Mouse (Mus musculus): ENCODE data around the gene Ugt1a10. TPM values are rescaled to one million over a fixed set of nuclear protein-coding genes. Genes with fewer than 3 reads are reported as not detected.
"Not testable (repeated sequence)": the region's sequence is repeated elsewhere in the genome, so short reads cannot be mapped to it uniquely, and the experiment has no call there.

The Ugt1a10 gene
- total and polyA plus RNA-seq, 3 experiments = not detected

DNA sequence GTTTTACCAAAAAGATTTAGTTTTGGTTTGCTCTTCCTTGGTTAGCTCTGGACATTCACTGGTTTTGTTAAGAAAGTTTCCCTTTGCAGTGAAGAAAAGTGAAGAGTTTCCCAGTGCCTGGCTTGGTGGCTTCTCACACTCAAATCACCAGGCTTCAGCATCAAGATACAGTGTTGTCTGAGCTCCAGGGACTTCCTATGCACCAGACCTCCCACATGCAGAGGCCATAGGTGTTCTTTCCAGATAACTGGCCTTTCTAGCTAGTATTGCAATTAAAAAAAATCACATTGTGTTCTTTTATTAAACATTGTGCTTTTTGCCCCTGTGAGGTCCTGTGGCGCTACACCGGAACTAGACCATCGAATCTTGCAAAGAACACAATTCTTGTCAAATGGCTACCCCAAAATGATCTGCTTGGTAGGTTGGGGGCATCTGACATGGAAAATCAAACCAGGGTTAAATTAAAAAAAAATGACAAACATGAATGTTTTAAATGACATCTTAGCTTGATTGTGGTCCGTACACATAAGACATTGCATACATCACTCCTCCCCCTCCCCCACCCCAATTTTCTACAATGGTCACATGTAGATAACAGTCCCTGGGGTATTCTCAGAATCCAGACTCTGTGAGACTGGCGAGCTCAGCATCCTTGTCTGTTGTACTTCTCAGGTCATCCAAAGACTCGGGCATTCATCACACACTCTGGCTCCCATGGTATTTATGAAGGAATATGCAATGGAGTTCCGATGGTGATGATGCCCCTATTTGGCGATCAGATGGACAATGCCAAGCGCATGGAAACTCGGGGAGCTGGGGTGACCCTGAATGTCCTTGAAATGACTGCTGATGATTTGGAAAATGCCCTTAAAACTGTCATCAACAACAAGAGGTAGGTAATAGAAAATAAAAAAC lies 160.5 kb downstream of the Ugt1a10 start:
- DNase-seq = no peak

DNA sequence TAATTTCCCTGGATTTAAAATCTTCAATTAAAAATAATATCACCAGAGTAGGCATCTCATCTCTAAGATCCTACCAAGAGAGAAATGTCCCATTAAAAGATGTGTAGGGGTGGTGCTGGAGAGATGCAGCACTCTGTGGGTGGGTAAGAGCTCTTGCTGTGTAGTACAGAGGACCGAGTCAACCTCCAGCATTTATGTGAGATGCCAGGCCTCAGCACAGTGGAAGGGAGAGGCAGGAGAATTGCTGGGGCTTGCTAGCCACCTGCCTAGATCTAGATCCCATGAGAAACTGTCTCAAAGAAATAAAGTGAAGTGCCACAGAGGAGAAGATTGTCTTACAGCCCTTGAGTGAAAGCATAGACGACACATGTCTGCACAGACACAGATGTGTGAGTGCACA lies 161.4 kb downstream of the Ugt1a10 start:
- no peak for DNase-seq

DNA sequence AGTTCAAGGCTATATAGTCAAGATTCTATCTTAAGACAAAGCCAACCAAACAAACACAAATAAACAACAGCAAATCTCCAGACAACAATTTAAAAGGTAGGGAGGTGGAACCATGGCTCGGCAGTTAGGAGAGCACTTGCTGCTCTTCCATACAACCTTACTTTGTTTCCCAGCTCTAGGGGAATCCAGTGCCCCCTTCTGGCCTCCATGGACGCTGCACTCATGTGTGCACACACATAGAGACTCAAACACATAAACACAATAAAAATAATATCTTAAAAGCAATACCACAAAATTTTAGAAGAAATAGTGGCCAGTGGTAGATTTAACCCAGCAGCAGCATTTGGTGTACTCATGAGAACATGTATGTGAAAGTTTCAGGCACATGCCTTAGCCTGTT lies 162.0 kb downstream of the Ugt1a10 start:
- DNase-seq = no peak

DNA sequence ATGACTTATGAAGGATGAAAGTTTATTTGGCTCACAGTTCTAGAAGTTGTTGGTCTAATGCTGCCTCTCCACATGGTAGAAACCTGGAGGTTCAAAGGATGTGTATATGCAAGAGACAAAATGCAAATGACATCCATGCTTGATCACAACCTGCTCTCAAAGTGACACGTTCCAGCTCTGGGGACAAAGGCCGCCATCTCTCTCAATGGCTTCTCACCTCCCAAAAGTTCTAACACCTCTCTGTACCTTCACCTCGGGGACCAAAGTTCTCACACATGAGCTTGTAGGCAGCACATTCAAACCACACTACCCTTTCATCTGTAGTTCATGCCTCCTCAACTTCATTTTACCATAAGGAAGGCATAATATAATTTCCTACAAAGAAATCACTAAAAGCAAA lies 162.4 kb downstream of the Ugt1a10 start:
- no peak for DNase-seq

DNA sequence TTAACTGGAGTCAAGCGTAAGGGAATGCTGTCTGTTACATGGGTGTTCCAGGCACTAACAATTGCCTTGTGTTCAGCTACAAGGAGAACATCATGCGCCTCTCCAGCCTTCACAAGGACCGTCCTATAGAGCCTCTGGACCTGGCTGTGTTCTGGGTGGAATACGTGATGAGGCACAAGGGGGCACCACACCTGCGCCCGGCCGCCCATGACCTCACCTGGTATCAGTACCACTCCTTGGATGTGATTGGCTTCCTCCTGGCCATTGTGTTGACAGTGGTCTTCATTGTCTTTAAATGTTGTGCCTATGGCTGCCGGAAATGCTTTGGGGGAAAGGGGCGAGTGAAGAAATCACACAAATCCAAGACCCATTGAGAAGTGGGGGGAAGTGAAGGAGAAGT lies 162.9 kb downstream of the Ugt1a10 start:
- no peak for DNase-seq

DNA sequence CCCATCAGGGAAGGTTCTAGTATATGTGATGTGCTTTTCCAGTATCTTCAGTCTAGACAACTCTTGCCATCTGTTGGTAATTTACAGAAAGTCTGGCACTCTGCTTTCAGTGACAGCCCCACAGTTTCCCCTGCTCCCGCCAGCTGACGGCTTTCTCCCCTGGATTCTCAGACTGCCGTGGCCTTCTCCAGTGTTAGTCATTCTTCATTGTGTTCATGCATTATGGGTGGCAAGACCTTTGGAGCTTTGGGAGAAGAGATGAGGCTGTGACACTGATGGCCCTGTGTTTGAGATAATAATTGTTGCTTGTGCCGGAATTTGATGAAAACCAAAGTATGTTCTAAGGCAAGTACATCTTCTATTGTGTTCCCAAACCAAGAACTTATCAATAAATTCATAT lies 163.4 kb downstream of the Ugt1a10 start:
- no peak for DNase-seq

DNA sequence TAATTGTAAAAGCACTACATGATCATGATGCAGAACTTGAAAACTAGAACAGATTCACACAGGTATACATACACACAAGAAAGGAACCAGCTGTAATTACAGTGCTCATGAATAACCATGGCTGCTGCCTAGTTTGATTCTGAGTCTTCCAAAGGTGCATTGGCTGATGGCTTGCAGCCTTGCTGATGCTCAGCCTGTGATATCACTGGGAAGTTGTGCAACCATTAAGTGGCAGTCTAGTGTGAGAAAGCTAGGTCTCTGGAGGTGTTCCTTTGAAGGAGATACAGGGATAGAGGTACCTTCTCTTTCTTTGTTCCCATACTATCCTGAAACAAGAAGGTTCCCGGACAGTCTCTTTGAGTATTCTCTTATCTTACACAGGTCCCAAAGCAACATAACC lies 163.9 kb downstream of the Ugt1a10 start:
- no peak for DNase-seq

DNA sequence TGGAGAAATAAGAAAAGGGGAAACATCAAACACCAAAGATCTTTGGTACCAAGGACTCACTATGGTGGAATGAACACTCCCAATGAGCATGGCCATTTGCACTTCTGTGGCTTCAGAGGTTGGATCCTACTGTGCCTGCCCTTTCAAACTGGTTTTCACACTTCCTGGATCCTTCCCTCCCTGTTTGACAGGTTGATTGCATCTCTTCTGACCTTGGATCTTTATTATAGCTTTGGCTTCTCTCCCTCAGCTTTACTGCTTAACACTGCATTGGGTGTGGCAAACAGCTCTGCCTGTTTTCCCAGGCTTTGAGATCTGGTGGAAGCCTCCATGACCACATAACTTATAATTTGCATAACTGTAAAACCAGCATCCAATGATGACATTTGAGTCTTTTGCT lies 165.1 kb downstream of the Ugt1a10 start:
- no peak for DNase-seq

DNA sequence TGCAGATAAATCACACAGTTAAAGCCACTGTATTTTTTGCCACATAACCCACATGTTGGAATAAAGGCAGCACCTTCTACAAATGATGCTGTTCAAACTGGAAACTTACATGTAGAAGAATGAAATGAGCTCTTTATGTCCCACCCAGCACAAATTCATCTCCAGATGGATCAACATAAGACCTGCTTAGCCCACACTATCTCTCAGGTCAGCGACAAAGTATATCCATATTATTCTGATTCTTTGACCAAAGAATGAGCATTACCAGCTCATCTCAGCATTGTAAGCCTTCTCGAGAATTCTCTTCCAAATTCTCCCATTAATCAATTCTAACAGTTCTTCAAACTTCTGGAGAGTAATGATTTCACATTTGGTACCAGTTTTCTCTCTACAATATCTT lies 167.0 kb downstream of the Ugt1a10 start:
- no peak for DNase-seq

DNA sequence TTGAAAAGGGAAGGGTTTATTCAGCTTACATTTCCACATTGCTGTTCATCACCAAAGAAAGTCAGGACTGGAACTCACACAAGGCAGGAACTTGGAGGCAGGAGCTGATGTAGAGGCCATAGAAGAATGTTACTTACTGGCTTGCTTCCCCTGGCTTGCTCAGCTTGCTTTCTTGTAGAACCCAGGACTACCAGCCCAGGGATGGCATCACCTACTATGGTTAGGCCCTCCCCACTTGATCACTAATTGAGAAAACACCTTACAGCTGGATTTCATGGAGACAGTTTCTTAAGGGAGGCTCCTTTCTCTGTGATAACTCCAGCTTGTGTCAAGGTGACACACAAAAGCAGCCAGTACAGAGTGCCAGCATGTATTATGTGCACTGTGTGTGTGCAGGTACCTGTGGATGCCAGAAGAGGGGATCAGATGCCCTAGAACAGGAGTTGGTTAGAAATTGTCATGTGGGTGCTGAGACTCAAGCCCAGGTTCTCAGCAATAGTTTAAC lies 167.9 kb downstream of the Ugt1a10 start:
- DNase-seq = not testable (repeated sequence)

DNA sequence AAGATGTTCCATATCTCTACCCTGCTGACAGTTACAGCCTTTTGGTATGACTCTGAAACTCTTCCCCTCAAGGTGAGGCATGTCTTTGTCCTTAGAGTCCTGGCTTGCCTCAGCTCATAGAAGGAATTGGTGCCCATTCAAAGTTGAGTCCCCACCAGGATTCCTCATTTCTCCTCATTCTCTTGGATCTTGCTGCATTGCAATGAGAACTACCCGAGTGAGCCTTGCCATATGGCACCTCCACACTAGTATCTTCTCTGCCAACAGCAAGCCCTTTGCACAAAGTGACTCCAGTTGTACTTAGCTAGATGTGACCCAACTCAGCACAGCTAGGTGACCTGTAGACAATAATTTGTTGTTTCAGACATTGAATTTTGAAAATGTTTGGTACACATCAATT lies 168.4 kb downstream of the Ugt1a10 start:
- DNase-seq = no peak

DNA sequence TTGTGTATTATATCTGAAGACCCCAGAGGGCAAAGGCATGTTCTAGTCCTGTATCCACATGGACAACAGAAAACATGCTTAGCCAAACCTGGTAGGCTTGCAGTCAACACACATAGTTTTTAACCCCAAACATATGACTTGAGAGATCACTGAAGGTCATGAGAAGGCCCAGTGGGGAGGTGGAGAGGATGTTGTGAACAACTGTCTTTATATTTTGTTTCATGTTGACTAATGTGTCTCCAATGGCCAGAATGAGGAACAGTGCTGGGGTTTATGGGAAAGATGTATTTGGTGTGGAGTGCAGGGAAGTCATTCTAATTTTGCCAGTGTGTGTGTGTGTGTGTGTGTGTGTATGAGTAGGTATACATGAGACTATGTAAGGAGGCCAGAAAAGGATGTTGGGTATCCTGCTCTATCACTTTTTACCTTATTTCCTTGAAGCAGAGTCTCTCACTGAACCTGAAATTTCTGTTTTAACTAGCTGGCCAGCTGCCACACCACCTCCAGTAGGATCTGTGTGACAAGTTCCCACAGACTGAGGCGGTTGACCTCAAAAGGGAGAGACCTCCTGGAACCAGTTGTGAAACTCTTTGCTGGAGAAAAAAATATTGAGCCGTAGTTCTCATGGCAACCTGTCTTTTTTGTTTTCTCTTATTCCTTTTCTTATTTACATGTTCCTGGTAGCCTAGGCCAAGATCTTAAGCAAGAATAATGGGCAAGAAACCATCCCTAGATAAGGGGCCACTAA lies 169.0 kb downstream of the Ugt1a10 start:
- peak; percentile 66 for DNase-seq

DNA sequence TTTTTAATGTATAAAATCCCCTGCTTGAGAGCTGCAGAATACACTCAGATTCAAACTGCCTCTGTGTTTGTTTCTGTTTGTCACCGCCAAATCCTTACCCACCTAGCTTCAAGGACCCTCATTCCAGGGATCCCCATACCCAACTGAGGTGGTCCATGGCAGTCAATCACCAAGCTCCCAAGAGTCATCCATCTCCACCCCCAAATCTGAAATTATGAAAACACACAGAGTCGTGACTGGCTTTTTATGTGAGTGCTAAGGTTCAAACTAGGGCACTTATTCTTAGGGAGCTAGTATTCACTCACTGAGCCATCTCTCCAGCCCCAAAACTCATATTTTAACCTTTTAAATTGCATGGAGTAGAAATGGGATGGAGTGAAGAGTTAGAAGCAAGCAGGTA lies 170.1 kb downstream of the Ugt1a10 start:
- DNase-seq = not testable (repeated sequence)

DNA sequence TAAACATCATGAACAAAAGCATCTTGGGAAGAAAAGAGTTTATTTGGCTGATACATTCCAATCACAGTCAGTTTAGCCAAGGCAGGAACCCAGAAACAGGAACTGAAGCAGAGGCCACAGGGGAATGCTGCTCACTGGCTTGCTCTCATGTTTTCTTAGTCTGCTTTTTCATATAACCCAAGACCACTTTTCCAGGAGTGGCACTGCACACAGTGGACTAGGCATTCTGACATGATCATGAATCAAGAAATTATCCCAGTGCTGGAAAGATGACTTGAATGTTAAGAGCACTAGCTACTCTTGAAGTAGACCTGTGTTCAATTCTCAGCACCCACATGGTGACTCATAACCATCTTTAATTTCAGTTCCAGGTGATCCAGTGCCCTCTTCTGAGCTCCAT lies 170.6 kb downstream of the Ugt1a10 start:
- no peak for DNase-seq

DNA sequence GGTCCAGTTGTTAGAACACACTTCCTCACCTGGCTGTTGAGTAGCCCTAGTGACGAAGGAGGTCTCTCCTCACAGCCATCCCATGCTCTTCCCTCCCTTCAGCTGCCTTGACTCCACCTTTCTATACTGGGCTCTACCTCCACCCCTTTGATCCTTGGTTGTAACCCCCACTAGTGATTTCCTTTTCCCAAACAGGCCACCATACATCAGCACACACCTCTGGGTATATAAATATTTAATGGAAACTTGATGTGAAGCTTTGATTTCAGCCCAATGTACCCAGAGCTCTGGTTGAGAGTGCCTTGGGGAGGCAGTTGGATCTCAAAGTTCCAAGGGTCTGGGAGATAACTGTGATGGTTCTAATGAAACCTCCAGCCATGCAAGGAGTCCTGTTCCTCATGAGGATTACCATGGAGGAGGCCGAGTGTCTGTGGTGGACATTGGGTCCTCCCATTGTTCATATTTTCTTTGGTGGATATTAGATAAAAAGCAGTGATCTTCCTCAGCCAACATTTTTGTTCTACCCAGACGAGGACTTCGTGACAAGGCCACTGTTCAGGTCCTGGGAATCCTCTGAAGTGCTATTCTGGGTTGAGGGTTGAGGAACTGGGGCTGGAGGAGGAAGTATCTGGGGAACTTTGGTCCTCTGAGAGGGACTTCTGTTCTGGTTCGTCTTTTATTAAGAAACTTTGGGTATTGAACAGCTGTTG lies 171.6 kb downstream of the Ugt1a10 start, which contains the start of gene Mroh2a:
Gene Mroh2a, plus strand, starts transcription at position 317 of the 710 bp plus-strand sequence.
- DNase-seq = no peak

DNA sequence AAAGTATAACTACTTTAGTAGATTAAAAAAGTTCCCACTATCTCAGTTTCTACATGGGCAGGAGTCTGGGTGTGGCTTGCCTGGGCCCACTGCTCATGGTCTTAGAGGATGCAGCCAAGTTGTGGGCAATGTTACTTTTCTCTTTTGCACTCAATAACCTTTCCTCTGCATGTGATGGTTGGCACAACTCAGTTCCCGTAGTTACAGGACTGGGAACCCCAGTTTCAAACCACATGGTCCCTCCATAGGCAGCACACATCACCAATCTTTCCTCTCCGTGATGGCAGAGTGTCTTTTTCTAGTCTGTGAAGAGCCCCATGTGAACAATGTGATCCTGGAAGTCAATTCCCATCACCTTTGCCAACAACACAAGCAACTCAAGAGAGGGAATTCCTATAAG lies 172.3 kb downstream of the Ugt1a10 start:
- no peak for DNase-seq

DNA sequence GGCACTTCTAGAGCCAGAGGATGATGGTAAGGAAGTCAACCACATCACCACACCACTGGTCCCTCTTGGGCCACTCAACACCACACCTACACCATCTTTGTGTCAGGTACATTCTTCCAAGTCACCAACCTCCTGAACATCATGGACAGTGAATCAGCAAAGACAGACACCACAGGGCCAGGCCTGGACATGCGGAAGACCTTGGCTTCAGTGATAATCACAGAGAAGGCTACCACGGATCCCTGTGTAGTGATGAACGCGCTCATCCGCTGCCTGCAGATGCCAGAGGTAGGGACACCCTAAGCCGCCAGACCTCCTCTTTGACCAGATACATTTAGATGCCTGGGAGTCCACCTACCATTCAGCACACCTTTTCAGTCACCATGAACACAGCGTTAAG lies 172.9 kb downstream of the Ugt1a10 start:
- no peak for DNase-seq

DNA sequence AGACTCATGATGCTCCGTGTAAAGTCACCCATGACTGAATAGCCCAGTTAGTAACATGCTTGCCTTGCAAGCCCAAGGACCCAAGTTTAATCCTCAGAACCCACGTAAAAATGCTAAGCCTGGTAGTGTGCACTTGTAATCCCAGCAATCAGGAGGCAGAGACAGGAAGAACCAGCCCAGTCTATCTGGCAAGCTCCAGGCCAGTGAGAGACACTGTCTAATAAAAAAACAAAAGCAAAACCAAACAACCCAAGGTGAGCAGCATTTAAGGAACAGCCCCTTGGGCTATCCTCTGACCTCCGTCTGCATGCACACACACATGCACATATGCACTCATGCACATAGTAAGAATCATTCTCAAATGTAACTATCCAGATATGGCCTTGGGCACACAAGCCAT lies 174.4 kb downstream of the Ugt1a10 start:
- no peak for DNase-seq

DNA sequence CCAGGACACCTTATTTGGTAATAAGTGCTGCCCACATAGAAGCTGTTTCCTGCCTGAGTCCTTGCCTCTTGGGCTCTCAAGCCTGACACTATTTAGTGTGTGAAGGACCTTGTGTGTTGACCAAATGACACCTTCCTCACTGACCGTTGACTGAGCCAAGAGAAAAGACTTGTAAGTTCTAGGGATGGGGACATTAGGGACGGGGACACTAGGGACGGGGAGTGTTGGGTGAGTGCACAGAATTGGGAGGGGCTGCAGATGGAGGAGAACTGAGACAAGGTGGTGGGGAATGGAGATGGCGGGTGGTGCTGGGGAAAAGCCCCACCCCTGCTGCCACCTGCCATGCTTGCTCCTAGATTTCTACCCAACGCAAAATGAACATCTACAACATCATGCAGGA lies 174.8 kb downstream of the Ugt1a10 start:
- no peak for DNase-seq

DNA sequence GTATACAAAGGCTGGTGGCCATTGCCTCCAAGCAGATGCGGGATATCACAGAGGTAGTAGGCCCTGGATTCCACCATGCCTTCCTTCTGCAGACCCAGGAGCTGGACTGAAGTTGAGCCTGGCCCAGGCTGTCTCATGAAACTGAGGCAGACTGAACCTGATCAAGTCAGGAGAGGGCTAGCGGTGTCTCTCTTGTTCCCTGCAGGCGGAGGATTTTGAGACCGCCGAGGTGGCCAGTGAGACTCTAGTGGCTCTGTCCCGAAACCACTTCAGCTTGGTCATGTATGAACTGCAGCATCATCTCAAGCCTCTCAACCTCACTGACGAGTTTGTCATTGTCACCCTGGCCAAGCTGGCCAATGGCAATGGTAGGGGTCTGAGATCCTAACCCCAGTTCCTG lies 175.2 kb downstream of the Ugt1a10 start:
- no peak for DNase-seq

DNA sequence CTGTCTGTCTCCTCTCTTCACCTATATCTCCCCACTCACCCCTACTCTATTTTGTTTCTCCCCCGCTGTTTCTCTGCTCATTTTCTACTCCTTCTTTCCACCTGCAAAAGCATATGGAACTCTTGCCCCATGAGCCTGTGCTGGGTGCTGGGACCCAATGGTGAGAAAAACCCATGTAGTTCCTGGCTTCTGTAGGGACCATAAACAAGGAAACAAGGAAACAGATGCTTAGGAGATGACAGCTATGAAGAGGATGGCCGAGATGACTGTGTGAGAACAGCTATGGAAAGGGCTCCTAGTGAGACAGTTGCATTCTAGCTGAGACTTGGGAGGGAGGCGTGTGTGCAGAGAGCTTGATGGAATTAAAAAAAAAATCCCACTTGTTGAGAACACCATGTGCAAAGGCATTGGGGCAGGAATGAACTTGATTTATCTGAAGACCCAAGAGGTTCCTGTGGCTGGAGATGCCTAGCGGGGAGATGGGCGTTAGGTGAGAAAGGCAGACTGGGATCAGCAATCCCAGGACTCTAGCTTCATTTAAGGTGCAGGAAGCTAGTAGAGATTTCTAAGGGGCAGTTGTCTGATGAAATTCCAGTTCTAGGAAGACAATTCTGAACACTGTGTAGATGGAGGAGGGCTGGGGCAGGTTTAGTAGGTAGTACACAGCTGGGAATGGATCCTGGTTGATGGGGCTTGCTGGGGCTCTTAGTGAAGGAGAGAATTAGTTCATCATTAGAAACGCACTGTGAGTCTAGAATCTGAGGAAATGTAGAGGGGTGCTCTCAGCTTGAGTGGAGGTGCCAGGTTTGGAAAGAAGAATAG lies 176.0 kb downstream of the Ugt1a10 start:
- DNase-seq = no peak
